Mouse (Mus musculus) heart, postnatal 0 days (tissue): ENCODE results near the gene Map3k10.

Source experiments
- CTCF ChIP-seq: IDR thresholded peaks from 2 replicates; pipeline ENCODE4 v1.5.1; 2016; ENCODE audit warnings: antibody characterized with exemption, control low read depth, low read depth
- EP300 ChIP-seq: IDR thresholded peaks from 2 replicates; pipeline ENCODE4 v1.6.1; 2016; ENCODE audit warnings: antibody characterized with exemption, low read depth

DNA sequence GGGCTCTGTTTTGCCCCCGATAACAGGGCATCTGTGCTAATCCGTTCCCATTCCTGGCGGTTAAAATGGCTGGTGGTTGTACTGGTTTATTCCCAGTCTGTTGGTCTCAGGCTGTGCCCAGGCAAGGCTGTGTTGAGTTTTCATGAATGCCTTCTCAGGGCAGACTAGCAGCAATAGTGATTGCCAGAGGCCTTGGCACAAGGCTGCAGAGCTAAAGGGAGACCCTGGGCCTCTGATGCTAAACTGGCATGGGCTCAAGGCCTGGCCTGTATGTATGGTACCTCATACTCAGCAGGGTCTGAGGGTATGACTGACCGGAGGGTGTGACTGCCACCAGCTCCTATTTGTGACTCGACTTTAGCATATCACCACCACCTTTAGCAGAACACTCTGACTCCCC, 63.5 kb downstream of the Map3k10 start:
- no peak for TF ChIP-seq EP300
- no peak for TF ChIP-seq CTCF
